Mouse (Mus musculus) ES-E14 (cell line): ENCODE measurements around the gene Marveld3.

Experiments used
- CHD2 ChIP-seq: IDR thresholded peaks from 2 replicates; pipeline ENCODE4 v1.6.1; 2014; ENCODE audit warnings: mild to moderate bottlenecking, low read depth, low read length, inconsistent platforms
- HCFC1 ChIP-seq: IDR thresholded peaks from 2 replicates; pipeline ENCODE4 v1.6.1; 2012; ENCODE audit warnings: low read length, inconsistent platforms, borderline replicate concordance; ENCODE audit not compliant: insufficient read depth
- ZNF384 ChIP-seq: IDR thresholded peaks from 2 replicates; pipeline ENCODE4 v1.6.1; 2012; ENCODE audit warnings: low read depth, low read length, inconsistent platforms

GRCm38 (mm10) chr8:109983944-109984343 lies 21.9 kb upstream of the Marveld3 start:
- TF ChIP-seq CHD2: no peak
- TF ChIP-seq HCFC1: no peak
- no peak for TF ChIP-seq ZNF384
